Mouse (Mus musculus) skeletal muscle tissue, adult 2 months (tissue): ENCODE measurements around the gene Nav2.
A peak's percentile ranks its signal among the peaks of the same experiment; 100 is the strongest.

Experiments
- DNase-seq: peaks from one replicate; pipeline ENCODE4 v3.0.0-alpha.2; 2012; ENCODE audit warnings: low read depth, low spot score

Gene Nav2

GRCm38 (mm10) chr7:49478886-49479285 is 570.4 kb downstream of the Nav2 start:
- no peak for DNase-seq

GRCm38 (mm10) chr7:49480962-49481361 is 572.4 kb downstream of the Nav2 start:
- DNase-seq = no peak

- peak; percentile 14 for DNase-seq
Observed at GRCm38 (mm10) chr7:49484036-49484744, 575.7 kb downstream of the Nav2 start.

GRCm38 (mm10) chr7:49485292-49485847 is 576.9 kb downstream of the Nav2 start:
- no peak for DNase-seq

DNA sequence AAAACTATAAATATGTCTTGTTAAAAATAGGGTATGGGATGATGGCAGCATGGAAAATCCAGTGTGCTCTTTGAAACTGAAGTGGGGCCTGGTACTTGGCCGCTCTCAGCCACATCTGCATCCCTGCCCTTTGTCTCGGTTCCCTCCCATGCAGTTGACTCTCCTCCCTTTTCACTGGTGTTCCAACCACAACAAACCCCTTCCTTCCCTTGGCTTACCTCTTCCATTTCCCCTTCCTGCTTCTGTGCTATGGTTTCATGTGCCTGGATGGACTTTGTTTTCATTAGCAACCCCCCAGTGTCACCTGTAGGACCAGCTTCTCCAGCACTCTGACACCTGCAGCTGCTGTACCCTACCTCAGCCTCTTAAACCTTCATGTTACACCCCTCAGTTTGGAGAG is 578.8 kb downstream of the Nav2 start:
- DNase-seq = no peak

DNA sequence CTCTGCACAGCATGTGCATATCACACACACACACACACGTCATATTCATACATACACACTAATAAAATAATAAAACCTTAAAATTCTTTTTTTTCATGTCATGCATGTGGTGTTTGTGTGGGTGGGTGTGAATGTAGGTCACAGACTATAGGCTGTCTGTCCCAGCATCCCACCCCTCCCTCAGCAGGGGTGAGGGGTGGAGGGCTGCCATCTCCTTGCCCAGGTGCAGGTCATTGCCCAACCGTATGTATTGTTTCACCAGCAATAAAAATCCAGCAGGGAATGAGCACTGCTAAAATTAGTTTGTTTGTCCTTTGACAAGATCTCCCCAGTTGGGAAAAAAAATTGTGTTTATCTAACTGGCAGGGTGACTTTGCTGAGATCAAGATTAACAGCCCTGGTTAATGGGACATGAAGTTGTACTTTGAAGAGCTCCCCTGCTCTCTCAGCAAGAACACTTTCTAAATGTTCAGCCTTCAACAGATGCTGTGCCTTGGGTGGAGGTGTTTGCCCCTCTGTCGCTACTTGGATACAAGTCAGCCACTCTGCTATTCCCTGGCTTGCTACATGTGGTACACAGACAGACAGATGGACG is 580.1 kb downstream of the Nav2 start:
- DNase-seq = no peak

GRCm38 (mm10) chr7:49490814-49491213 is 582.3 kb downstream of the Nav2 start:
- no peak for DNase-seq

- no peak for DNase-seq
Observed at GRCm38 (mm10) chr7:49492622-49493021, 584.1 kb downstream of the Nav2 start.

- no peak for DNase-seq
Observed at GRCm38 (mm10) chr7:49493210-49493609, 584.7 kb downstream of the Nav2 start.

GRCm38 (mm10) chr7:49494654-49495053 is 586.1 kb downstream of the Nav2 start:
- no peak for DNase-seq

GRCm38 (mm10) chr7:49496111-49496510 is 587.6 kb downstream of the Nav2 start:
- no peak for DNase-seq

GRCm38 (mm10) chr7:49496766-49497425 is 588.4 kb downstream of the Nav2 start:
- DNase-seq = no peak

GRCm38 (mm10) chr7:49497426-49497892 is 588.9 kb downstream of the Nav2 start:
- no peak for DNase-seq

GRCm38 (mm10) chr7:49499598-49499997 is 591.1 kb downstream of the Nav2 start:
- DNase-seq = no peak

- no peak for DNase-seq
Observed at GRCm38 (mm10) chr7:49500916-49501315, 592.4 kb downstream of the Nav2 start.

GRCm38 (mm10) chr7:49503419-49503818 is 594.9 kb downstream of the Nav2 start:
- no peak for DNase-seq

DNA sequence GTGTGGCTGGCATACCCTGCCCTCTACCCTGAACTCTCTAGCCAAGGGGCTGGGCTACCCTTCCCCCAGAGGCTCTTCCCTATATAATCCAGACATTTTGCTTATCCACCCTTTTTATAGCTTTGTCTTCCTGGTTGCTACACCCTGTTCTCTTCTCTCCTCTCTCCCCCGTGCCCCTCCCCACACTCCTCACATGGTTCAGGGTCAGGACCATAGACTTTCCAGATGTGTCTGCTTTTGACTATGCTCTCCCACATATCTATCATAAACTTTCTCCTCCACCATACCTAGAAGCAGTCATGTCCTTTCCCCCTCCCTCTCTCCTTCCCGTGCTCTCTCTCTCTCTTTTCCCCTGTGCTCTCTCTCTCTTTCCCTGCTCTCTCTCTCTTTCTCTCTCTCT is 595.4 kb downstream of the Nav2 start:
- DNase-seq = no peak

DNA sequence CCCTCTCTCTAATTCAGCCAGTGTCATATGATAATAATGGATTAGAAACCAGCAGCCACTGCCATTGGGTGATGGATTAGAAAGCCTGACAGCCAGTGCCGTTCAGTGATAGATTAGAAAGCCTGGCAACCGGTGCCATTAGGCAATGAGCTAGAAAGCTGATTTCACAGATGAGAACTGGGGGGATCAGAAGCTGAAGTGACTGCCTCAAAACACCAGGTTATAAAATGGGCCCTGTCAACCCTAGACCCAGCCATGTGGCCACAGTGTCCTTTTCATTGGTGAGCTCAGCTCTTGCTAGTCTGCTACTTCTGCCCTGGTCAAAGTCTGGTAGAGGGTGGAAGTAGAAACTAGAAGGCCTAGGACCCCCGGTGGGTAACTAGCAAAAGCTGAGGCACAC is 595.8 kb downstream of the Nav2 start:
- no peak for DNase-seq

DNA sequence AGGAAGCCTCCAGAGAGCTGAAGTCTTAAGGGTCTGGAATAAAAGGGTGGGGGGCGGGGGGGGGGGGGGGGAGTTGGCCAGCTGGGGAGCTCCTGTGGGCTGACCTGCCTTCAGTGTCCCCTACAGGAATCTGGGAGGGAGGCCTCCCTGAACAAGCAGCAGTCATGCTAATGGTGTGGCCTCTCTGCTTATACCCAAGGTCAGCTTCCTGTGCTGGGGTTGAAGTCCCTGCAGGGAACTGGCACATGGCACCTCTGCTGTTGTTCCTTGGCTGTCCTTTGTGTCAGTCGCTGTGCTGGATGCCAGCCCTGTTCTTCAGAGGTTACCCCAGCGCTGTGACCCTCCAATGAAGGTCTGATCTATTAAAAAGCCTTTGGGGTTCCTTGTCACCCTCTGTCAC is 596.5 kb downstream of the Nav2 start:
- no peak for DNase-seq

DNA sequence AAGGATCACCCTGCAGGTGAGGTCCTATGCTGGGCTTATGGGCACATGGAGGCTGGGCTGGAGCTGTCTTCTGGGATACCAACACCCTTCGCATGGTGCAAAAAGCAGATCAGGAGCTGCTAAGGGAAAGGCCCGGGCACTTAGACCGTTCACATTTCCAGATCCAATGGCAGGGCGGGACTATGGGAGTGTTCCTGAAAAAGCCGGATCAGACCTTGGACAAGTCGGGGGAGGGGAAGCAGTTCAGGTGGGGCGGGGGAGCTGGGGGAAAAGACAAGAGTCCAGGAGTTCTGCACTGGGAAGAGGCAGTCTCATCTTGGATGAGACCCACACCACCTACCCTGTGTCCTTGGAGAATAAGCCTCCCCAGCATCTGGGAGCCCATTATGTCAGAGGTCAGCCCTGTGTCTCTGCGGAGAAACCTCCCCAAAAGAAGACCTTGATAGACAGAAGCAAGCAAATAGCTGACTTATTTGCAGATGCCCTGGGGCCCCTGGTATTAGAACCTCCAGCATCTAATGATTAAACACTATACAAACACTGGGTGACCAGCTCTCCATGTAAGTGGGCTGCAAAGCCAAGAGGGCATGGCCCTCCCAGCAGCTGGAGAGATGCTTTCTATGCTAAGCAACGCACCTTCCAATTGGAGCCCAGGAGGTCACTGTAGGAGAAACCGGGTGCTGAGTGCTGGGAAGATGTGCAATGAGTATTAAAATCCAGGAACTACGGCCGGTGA is 597.7 kb downstream of the Nav2 start:
- no peak for DNase-seq

DNA sequence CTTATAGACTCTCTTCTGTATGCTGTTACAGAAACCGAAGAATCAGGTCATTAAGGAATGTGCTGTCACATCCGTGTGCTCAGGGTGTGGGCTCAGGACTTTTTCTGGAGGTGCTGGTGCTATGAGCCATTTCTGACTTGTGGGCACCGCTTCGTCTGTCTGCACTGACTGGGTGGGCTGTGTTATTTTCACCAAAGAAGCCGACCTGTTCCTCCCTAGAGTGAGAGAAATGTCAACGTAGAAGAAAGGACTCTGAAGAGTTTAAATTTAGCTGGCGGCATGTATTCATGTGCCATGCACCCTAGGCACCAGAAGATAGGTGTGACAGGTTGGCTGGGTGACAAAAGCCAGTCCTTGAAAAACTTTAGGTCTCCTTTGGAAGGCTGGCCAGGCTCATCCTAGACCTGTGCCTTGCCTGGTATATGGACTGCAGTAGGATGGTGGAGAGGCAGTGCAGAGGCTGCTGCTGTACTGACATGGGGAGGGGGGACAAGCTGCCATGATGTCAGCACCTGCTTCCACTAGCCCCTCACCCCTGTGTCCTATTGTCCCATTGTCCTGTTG is 599.5 kb downstream of the Nav2 start:
- DNase-seq = no peak
